Mouse (Mus musculus): Measurements from ENCODE around the gene Ddx55. TPM values are rescaled to one million over a fixed set of nuclear protein-coding genes. Genes with fewer than 3 reads are reported as not detected.

Ddx55 gene
- polyA plus RNA-seq, 1 experiment from 2014 or later: 5.8 TPM

- TF ChIP-seq EP300 (optimal IDR thresholded peaks at IDR 0.05) (no peak), CTCF (IDR thresholded peaks at IDR 0.05; ENCODE audit: low read depth) (no peak)
- DNase-seq (ENCODE audit: low spot score) (no peak), ATAC-seq (ENCODE audit: low FRiP score, low TSS enrichment) (no peak)
- no peaks in the 10 kb centered on the region for H3K36me3 ChIP-seq (ENCODE audit: control insufficient read depth, insufficient read depth, low read length)
- H3K9me3 ChIP-seq (ENCODE audit: control insufficient read depth, low read length): no peaks in the 10 kb centered on the region
- no peak overlapping the region for H3K27ac ChIP-seq (replicated peaks)
- H3K9ac ChIP-seq (ENCODE audit: low read length): no peak overlapping the region
- no peak overlapping the region for H3K4me3 ChIP-seq (ENCODE audit: low read depth, low read length)
- H3K4me2 ChIP-seq (replicated peaks; ENCODE audit: low read depth): no peak overlapping the region
- 73% methylated on average over 17 of the region's 17 CpGs for WGBS
- H3K4me1 ChIP-seq (replicated peaks; ENCODE audit: control insufficient read depth, insufficient read depth): no peaks in the 10 kb centered on the region
- no peaks in the 10 kb centered on the region for H3K27me3 ChIP-seq (ENCODE audit: control insufficient read depth, insufficient read depth, low read length)
These were observed 52.5 kb downstream of the Ddx55 start for GRCm38 (mm10) chr5:124605041-124605622.

- ATAC-seq (ENCODE audit: low FRiP score, low TSS enrichment) (no peak), DNase-seq (ENCODE audit: low spot score) (no peak)
- Histone ChIP-seq H3K27me3 (ENCODE audit: control insufficient read depth, insufficient read depth, low read length) (no peaks in the 10 kb centered on the region), H3K4me1 (replicated peaks; ENCODE audit: control insufficient read depth, insufficient read depth) (no peaks in the 10 kb centered on the region), H3K27ac (replicated peaks) (no peak overlapping the region), H3K9ac (ENCODE audit: low read length) (no peak overlapping the region), H3K4me2 (replicated peaks; ENCODE audit: low read depth) (no peak overlapping the region), H3K4me3 (ENCODE audit: low read depth, low read length) (no peak overlapping the region), H3K36me3 (ENCODE audit: control insufficient read depth, insufficient read depth, low read length) (no peaks in the 10 kb centered on the region), H3K9me3 (ENCODE audit: control insufficient read depth, low read length) (no peaks in the 10 kb centered on the region)
- WGBS: 80% methylated on average over 10 of the region's 10 CpGs
- TF ChIP-seq CTCF (IDR thresholded peaks at IDR 0.05; ENCODE audit: low read depth) (peak; percentile 44), EP300 (optimal IDR thresholded peaks at IDR 0.05) (no peak)
These were observed 58.3 kb downstream of the Ddx55 start for GRCm38 (mm10) chr5:124610965-124611364.

GRCm38 (mm10) chr5:124614709-124615108 lies 62.0 kb downstream of the Ddx55 start:
- no peak for TF ChIP-seq CTCF (IDR thresholded peaks at IDR 0.05; ENCODE audit: low read depth)
- Histone ChIP-seq H3K9ac (ENCODE audit: low read length) (no peak overlapping the region), H3K4me2 (replicated peaks; ENCODE audit: low read depth) (no peak overlapping the region), H3K4me1 (replicated peaks; ENCODE audit: control insufficient read depth, insufficient read depth) (no peaks in the 10 kb centered on the region), H3K27ac (replicated peaks) (0 out of 2 replicates have a peak overlapping the region, but pooled peaks have one; percentile 8), H3K9me3 (ENCODE audit: control insufficient read depth, low read length) (no peaks in the 10 kb centered on the region), H3K36me3 (ENCODE audit: control insufficient read depth, insufficient read depth, low read length) (no peaks in the 10 kb centered on the region), H3K27me3 (ENCODE audit: control insufficient read depth, insufficient read depth, low read length) (no peaks in the 10 kb centered on the region), H3K4me3 (ENCODE audit: low read depth, low read length) (no peak overlapping the region)
- ATAC-seq (ENCODE audit: low FRiP score, low TSS enrichment): peak; percentile 51; the same call in 1 of the 2 replicates
- no peak for DNase-seq (ENCODE audit: low spot score)
- WGBS: 84% methylated on average over 11 of the region's 11 CpGs

- H3K4me1 ChIP-seq (replicated peaks; ENCODE audit: control insufficient read depth, insufficient read depth): no peaks in the 10 kb centered on the region
- no peak for DNase-seq (ENCODE audit: low spot score)
- no peak for ATAC-seq (ENCODE audit: low FRiP score, low TSS enrichment)
- no peak overlapping the region for H3K9ac ChIP-seq (ENCODE audit: low read length)
- no peak overlapping the region for H3K4me3 ChIP-seq (ENCODE audit: low read depth, low read length)
- no peak overlapping the region for H3K27ac ChIP-seq (replicated peaks)
- H3K36me3 ChIP-seq (ENCODE audit: control insufficient read depth, insufficient read depth, low read length): no peaks in the 10 kb centered on the region
- 81% methylated on average over 10 of the region's 10 CpGs for WGBS
- H3K27me3 ChIP-seq (ENCODE audit: control insufficient read depth, insufficient read depth, low read length): no peaks in the 10 kb centered on the region
- H3K9me3 ChIP-seq (ENCODE audit: control insufficient read depth, low read length): no peaks in the 10 kb centered on the region
- no peak overlapping the region for H3K4me2 ChIP-seq (replicated peaks; ENCODE audit: low read depth)
- TF ChIP-seq EP300 (optimal IDR thresholded peaks at IDR 0.05): no peak
- TF ChIP-seq CTCF (IDR thresholded peaks at IDR 0.05; ENCODE audit: low read depth): no peak
These were observed 66.0 kb downstream of the Ddx55 start for GRCm38 (mm10) chr5:124618711-124619110.

Other genes with a start within 250 kb of the Ddx55 start
- 2.2 and 2.9 TPM in 2 replicates for gene Mphosph9, start 224.9 kb upstream of the Ddx55 start, polyA plus RNA-seq (2015; fragmentation: Nextera tagmentation; extraction: Ambion mirVana)
- 6.4 and 6.9 TPM in 2 replicates for gene 2810006K23Rik, start 224.8 kb upstream of the Ddx55 start, polyA plus RNA-seq (2015; fragmentation: Nextera tagmentation; extraction: Ambion mirVana)
- gene Cdk2ap1, start 189.8 kb upstream of the Ddx55 start, polyA plus RNA-seq (2015; fragmentation: Nextera tagmentation; extraction: Ambion mirVana): 57.6 and 81.6 TPM in 2 replicates
- gene Sbno1, start 126.9 kb upstream of the Ddx55 start, polyA plus RNA-seq (2015; fragmentation: Nextera tagmentation; extraction: Ambion mirVana): 44.8 and 45.2 TPM in 2 replicates
- gene Kmt5a, start 112.9 kb upstream of the Ddx55 start, polyA plus RNA-seq (2015; fragmentation: Nextera tagmentation; extraction: Ambion mirVana): 64.1 and 90.2 TPM in 2 replicates
- 19.3 and 20.7 TPM in 2 replicates for gene Rilpl2, start 74.5 kb upstream of the Ddx55 start, polyA plus RNA-seq (2015; fragmentation: Nextera tagmentation; extraction: Ambion mirVana)
- 9.1 and 10.8 TPM in 2 replicates for gene Snrnp35, start 69.7 kb upstream of the Ddx55 start, polyA plus RNA-seq (2015; fragmentation: Nextera tagmentation; extraction: Ambion mirVana)
- gene Rilpl1, start 21.5 kb upstream of the Ddx55 start, polyA plus RNA-seq (2015; fragmentation: Nextera tagmentation; extraction: Ambion mirVana): 9.0 and 9.3 TPM in 2 replicates
- 544 and 572 TPM in 2 replicates for gene Tmed2, start 12.2 kb upstream of the Ddx55 start, polyA plus RNA-seq (2015; fragmentation: Nextera tagmentation; extraction: Ambion mirVana)
- 58.8 and 61.2 TPM in 2 replicates for gene Eif2b1, start 26.3 kb downstream of the Ddx55 start, polyA plus RNA-seq (2015; fragmentation: Nextera tagmentation; extraction: Ambion mirVana)
- gene Gtf2h3, start 26.3 kb downstream of the Ddx55 start, polyA plus RNA-seq (2015; fragmentation: Nextera tagmentation; extraction: Ambion mirVana): 24.9 and 27.6 TPM in 2 replicates
- gene Atp6v0a2, start 75.7 kb downstream of the Ddx55 start, polyA plus RNA-seq (2015; fragmentation: Nextera tagmentation; extraction: Ambion mirVana): 27.2 and 29.2 TPM in 2 replicates
- 0.04 and 0.10 TPM in 2 replicates for gene Dnah10, start 172.2 kb downstream of the Ddx55 start, polyA plus RNA-seq (2015; fragmentation: Nextera tagmentation; extraction: Ambion mirVana)

Measured in stomach, postnatal 0 days (tissue).